Mouse (Mus musculus): Measurements from ENCODE around the gene Ttll6.
"Not testable (repeated sequence)": the region's sequence is repeated elsewhere in the genome, so short reads cannot be mapped to it uniquely, and the experiment has no call there.

DNA sequence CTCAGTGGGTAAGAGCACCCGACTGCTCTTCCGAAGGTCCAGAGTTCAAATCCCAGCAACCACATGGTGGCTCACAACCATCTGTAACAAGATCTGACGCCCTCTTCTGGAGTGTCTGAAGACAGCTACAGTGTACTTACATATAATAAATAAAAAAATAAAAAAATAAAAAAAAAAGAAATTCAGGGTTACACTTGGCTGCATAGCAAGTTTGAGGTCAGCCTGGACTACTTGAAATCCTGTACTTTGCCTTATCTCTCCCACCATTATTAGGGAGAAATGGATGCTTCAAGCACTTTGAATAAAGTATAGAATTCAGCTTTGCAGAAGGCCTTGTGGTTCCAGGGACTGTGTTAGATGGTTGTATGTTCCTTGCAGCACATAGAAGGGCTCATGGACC lies 16.7 kb upstream of the Ttll6 start:
- TF ChIP-seq ZC3H11A (IDR thresholded peaks at IDR 0.05; ENCODE audit: borderline replicate concordance, low read depth, low read length); ZNF384 (IDR thresholded peaks at IDR 0.05; ENCODE audit: low read depth, low read length): not testable (repeated sequence)

Data from ES-E14 (cell line).